Mouse (Mus musculus) kidney, postnatal 36 days (tissue): Measurements from ENCODE around the gene Zfp143.
"Not testable (repeated sequence)": the region's sequence is repeated elsewhere in the genome, so short reads cannot be mapped to it uniquely, and the experiment has no call there.

ENCODE experiments used
- DNase-seq, 2 experiments: peaks; one replicate each; pipeline ENCODE4 v3.0.0; 2021 to 2022; ENCODE audit warnings: mixed read lengths in 2 of 2

Zfp143 gene

GRCm38 (mm10) chr7:110097106-110097793 lies 36.2 kb downstream of the Zfp143 start:
- DNase-seq: peak; percentile 56 to 86

- DNase-seq: no peak
Measured at GRCm38 (mm10) chr7:110100854-110101253, 39.8 kb downstream of the Zfp143 start.

- DNase-seq: no peak
Measured at GRCm38 (mm10) chr7:110101266-110101665, 40.2 kb downstream of the Zfp143 start.

- DNase-seq: peak; percentile 63 to 73
Measured at GRCm38 (mm10) chr7:110105041-110105440, 44.0 kb downstream of the Zfp143 start.

- DNase-seq: no peak
Measured at GRCm38 (mm10) chr7:110106633-110107032, 45.6 kb downstream of the Zfp143 start.

GRCm38 (mm10) chr7:110108524-110108923 lies 47.5 kb downstream of the Zfp143 start:
- not testable (repeated sequence) for DNase-seq

- peak; percentile 67 to 83 for DNase-seq
Measured at GRCm38 (mm10) chr7:110108967-110109610, 48.1 kb downstream of the Zfp143 start.

- no peak for DNase-seq
Measured at GRCm38 (mm10) chr7:110110061-110110656, 49.1 kb downstream of the Zfp143 start.

- DNase-seq: no peak
Measured at GRCm38 (mm10) chr7:110114699-110115098, 53.7 kb downstream of the Zfp143 start.

- peak; percentile 57 to 90 for DNase-seq
Measured at GRCm38 (mm10) chr7:110116731-110117291, 55.8 kb downstream of the Zfp143 start.

GRCm38 (mm10) chr7:110118448-110118847 lies 57.4 kb downstream of the Zfp143 start:
- peak in 1 of 2 experiments; percentile 35 for DNase-seq

- DNase-seq: no peak
Measured at GRCm38 (mm10) chr7:110120157-110120784, 59.3 kb downstream of the Zfp143 start.

- no peak for DNase-seq
Measured at GRCm38 (mm10) chr7:110121162-110121515, 60.1 kb downstream of the Zfp143 start.

- peak; percentile 98 to 99 for DNase-seq
Measured at GRCm38 (mm10) chr7:110121516-110122288, 60.7 kb downstream of the Zfp143 start, which contains the start of gene Wee1. Wee1 (plus strand) TSS chr7:110122046.

GRCm38 (mm10) chr7:110122289-110122564 lies 61.2 kb downstream of the Zfp143 start:
- no peak for DNase-seq

GRCm38 (mm10) chr7:110122565-110123422 lies 61.8 kb downstream of the Zfp143 start:
- peak; percentile 87 for DNase-seq

- peak; percentile 53 to 59 for DNase-seq
Measured at GRCm38 (mm10) chr7:110123844-110124555, 63.0 kb downstream of the Zfp143 start.

GRCm38 (mm10) chr7:110128566-110128965 lies 67.5 kb downstream of the Zfp143 start:
- no peak for DNase-seq

- DNase-seq: not testable (repeated sequence)
Measured at GRCm38 (mm10) chr7:110132272-110132671, 71.3 kb downstream of the Zfp143 start.

- DNase-seq: peak; percentile 29 to 43
Measured at GRCm38 (mm10) chr7:110133988-110134387, 73.0 kb downstream of the Zfp143 start.

- DNase-seq: peak in 1 of 2 experiments; percentile 15
Measured at GRCm38 (mm10) chr7:110138538-110138937, 77.5 kb downstream of the Zfp143 start.
